Mouse (Mus musculus): Measurements from ENCODE around the gene Srgap3. TPM values are rescaled to one million over a fixed set of nuclear protein-coding genes. Genes with fewer than 3 reads are reported as not detected.
"Not testable (repeated sequence)": the region's sequence is repeated elsewhere in the genome, so short reads cannot be mapped to it uniquely, and the experiment has no call there.

The Srgap3 gene
- polyA plus RNA-seq, 1 experiment from 2014 or later: 6.1 TPM

DNA sequence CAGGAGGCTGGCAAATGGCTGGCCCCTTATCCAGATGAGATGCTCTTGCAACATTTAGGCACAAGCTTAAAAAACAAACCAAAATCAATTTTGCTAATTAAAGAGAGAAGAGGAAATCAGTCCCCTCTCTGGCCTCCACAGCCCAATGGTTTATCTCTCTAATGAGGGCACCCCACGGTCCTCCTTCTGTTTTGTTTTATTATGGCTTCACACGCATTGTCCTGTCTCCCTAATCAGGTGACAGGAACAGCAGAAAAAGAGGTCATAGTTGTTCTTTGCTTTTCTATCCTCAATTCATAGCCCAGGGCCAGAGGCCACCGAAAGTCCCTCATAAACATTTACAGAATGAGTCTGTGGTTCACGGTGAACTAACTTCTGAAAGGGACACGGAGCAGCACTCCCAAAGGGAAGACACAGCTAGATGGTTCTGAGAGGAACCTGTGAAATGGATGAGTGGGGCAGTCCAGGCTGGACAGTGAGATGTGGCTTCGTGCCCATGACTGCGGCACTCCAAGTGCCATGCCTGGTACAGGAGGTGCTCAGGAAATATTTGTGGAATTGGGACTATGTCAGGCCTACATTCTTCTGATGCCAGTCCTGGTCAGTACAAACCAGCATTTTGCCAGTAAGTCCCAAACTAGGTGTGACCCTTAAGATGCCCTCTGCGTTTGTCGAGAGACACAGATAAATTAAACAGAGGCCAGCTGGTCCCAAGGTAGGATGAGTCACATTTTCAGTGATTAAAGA lies 73.8 kb downstream of the Srgap3 start:
- Histone ChIP-seq H3K27me3 (no peaks in the 10 kb centered on the region), H3K36me3 (no peaks in the 10 kb centered on the region), H3K9ac (no peak overlapping the region), H3K9me3 (replicated peaks) (no peaks in the 10 kb centered on the region), H3K27ac (replicated peaks) (no peak overlapping the region), H3K4me2 (replicated peaks) (no peak overlapping the region), H3K4me3 (replicated peaks) (no peak overlapping the region), H3K4me1 (no peaks in the 10 kb centered on the region)
- WGBS: 86% methylated on average over 9 of the region's 9 CpGs
- ATAC-seq (ENCODE audit: insufficient number of reproducible peaks, low FRiP score, low TSS enrichment, low read depth): no peak

DNA sequence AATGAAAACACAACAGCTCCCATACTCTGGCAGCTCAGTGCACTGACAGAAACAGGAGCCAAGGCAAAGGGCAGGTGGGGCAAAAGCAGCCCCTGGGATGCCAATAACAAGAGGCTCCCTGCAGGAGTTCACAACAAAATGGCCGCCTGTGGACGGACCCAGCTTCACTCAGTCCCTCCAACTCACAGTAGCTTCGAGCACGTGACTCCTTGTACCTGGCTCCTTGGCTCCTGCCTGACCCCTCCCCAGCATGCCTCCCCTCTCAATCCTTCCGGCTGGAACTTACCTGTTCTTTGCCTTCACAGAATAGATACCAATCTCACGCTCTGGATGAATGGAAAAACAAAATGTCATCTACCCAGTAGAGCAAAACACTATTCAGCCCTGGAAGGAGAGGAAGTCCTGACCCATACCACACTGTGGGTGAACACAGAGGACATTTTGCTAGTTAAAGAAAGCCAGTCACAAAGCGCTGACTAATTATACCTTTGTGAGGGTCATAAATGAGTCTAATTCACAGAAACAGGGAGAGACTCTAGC lies 75.8 kb downstream of the Srgap3 start:
- Histone ChIP-seq H3K9ac (no peak overlapping the region), H3K4me2 (replicated peaks) (no peak overlapping the region), H3K27me3 (no peaks in the 10 kb centered on the region), H3K36me3 (no peaks in the 10 kb centered on the region), H3K9me3 (replicated peaks) (no peaks in the 10 kb centered on the region), H3K4me1 (no peaks in the 10 kb centered on the region), H3K27ac (replicated peaks) (no peak overlapping the region), H3K4me3 (replicated peaks) (no peak overlapping the region)
- WGBS: 82% methylated on average over 7 of the region's 7 CpGs
- ATAC-seq (ENCODE audit: insufficient number of reproducible peaks, low FRiP score, low TSS enrichment, low read depth): no peak

GRCm38 (mm10) chr6:112868197-112868957 lies 78.7 kb downstream of the Srgap3 start:
- no peaks in the 10 kb centered on the region for H3K36me3 ChIP-seq
- H3K27me3 ChIP-seq: no peaks in the 10 kb centered on the region
- no peak overlapping the region for H3K9ac ChIP-seq
- no peak overlapping the region for H3K4me2 ChIP-seq (replicated peaks)
- no peak overlapping the region for H3K4me3 ChIP-seq (replicated peaks)
- WGBS: 81% methylated on average over 9 of the region's 9 CpGs
- no peak overlapping the region for H3K27ac ChIP-seq (replicated peaks)
- no peak for ATAC-seq (ENCODE audit: insufficient number of reproducible peaks, low FRiP score, low TSS enrichment, low read depth)
- H3K4me1 ChIP-seq: peaks cover 14% of the 10 kb centered on the region
- no peaks in the 10 kb centered on the region for H3K9me3 ChIP-seq (replicated peaks)

DNA sequence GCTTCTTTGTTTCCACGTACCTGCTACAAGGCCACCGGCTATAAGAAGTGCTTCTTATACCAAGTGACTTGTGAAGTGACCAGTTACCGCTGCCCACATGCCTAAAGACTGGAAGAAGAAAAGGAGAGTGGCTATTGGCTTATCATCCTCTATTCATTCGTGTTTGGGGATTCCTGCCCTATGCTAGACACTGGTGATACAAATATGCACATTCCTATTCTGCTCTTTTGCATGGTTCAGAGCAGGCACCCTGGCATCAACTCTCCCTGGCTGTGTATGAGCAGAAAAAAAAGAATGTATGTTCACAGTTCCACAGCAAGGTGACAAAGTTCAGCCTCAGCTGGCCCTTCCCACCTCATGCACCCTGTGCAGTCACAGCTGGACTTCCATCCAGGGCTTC lies 81.0 kb downstream of the Srgap3 start:
- Histone ChIP-seq H3K27me3 (no peaks in the 10 kb centered on the region), H3K9ac (no peak overlapping the region), H3K4me1 (peaks cover 14% of the 10 kb centered on the region), H3K36me3 (no peaks in the 10 kb centered on the region), H3K27ac (replicated peaks) (no peak overlapping the region), H3K4me2 (replicated peaks) (no peak overlapping the region), H3K4me3 (replicated peaks) (no peak overlapping the region), H3K9me3 (replicated peaks) (no peaks in the 10 kb centered on the region)
- 89% methylated on average over 4 of the region's 4 CpGs for WGBS
- ATAC-seq (ENCODE audit: insufficient number of reproducible peaks, low FRiP score, low TSS enrichment, low read depth): no peak

- peaks cover 14% of the 10 kb centered on the region for H3K4me1 ChIP-seq
- no peaks in the 10 kb centered on the region for H3K9me3 ChIP-seq (replicated peaks)
- no peaks in the 10 kb centered on the region for H3K36me3 ChIP-seq
- no peaks in the 10 kb centered on the region for H3K27me3 ChIP-seq
- H3K27ac ChIP-seq (replicated peaks): 0 out of 2 replicates have a peak overlapping the region, but pooled peaks have one; percentile 17
- H3K4me3 ChIP-seq (replicated peaks): no peak overlapping the region
- ATAC-seq (ENCODE audit: insufficient number of reproducible peaks, low FRiP score, low TSS enrichment, low read depth): 0 out of 2 replicates have a peak, but pooled peaks have one; percentile 19
- no peak overlapping the region for H3K9ac ChIP-seq
- H3K4me2 ChIP-seq (replicated peaks): no peak overlapping the region
- 28% methylated on average over 6 of the region's 6 CpGs for WGBS
Observed at GRCm38 (mm10) chr6:112865021-112865531, 82.0 kb downstream of the Srgap3 start.

GRCm38 (mm10) chr6:112862465-112862864 lies 84.6 kb downstream of the Srgap3 start:
- Histone ChIP-seq H3K4me1 (peaks cover 14% of the 10 kb centered on the region), H3K9ac (no peak overlapping the region), H3K27me3 (no peaks in the 10 kb centered on the region), H3K9me3 (replicated peaks) (no peaks in the 10 kb centered on the region), H3K36me3 (no peaks in the 10 kb centered on the region), H3K27ac (replicated peaks) (no peak overlapping the region), H3K4me2 (replicated peaks) (no peak overlapping the region), H3K4me3 (replicated peaks) (no peak overlapping the region)
- WGBS: 74% methylated on average over 7 of the region's 7 CpGs
- no peak for ATAC-seq (ENCODE audit: insufficient number of reproducible peaks, low FRiP score, low TSS enrichment, low read depth)

GRCm38 (mm10) chr6:112861351-112862297 lies 85.4 kb downstream of the Srgap3 start:
- H3K4me2 ChIP-seq (replicated peaks): no peak overlapping the region
- no peak overlapping the region for H3K9ac ChIP-seq
- H3K4me3 ChIP-seq (replicated peaks): no peak overlapping the region
- no peak overlapping the region for H3K27ac ChIP-seq (replicated peaks)
- no peaks in the 10 kb centered on the region for H3K27me3 ChIP-seq
- 76% methylated on average over 11 of the region's 11 CpGs for WGBS
- peak; percentile 29; the same call in 1 of the 2 replicates for ATAC-seq (ENCODE audit: insufficient number of reproducible peaks, low FRiP score, low TSS enrichment, low read depth)
- no peaks in the 10 kb centered on the region for H3K36me3 ChIP-seq
- peaks cover 14% of the 10 kb centered on the region for H3K4me1 ChIP-seq
- H3K9me3 ChIP-seq (replicated peaks): no peaks in the 10 kb centered on the region

- H3K9me3 ChIP-seq (replicated peaks); H3K27me3 ChIP-seq; H3K4me3 ChIP-seq (replicated peaks); H3K4me1 ChIP-seq; H3K36me3 ChIP-seq; H3K9ac ChIP-seq; H3K27ac ChIP-seq (replicated peaks); H3K4me2 ChIP-seq (replicated peaks); ATAC-seq (ENCODE audit: insufficient number of reproducible peaks, low FRiP score, low TSS enrichment, low read depth): not testable (repeated sequence)
- 93% methylated on average over 5 of the region's 5 CpGs for WGBS
Observed at GRCm38 (mm10) chr6:112860290-112860689, 86.8 kb downstream of the Srgap3 start.

DNA sequence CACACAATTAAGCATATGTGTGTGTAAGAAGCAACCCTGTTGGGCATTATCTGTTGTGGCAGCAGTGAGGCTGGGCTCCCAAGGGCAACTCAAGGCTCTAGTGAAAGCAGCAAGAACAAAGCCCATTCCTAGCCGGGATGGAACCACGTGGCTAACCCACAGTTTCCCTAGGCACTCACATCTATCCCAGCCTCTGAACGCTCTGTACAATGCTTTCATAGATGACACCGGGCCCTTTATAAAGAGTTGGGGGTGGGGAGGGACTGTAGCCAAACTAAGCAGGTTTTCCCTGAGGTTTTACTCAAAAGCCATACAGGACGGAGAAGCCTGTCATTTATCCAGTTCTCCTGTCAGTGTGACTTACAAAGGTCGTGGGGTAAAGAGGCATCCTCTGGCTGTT lies 90.0 kb downstream of the Srgap3 start:
- no peak overlapping the region for H3K9ac ChIP-seq
- peaks cover 8% of the 10 kb centered on the region for H3K4me1 ChIP-seq
- no peak overlapping the region for H3K4me2 ChIP-seq (replicated peaks)
- WGBS: 24% methylated on average over 6 of the region's 6 CpGs
- H3K9me3 ChIP-seq (replicated peaks): no peaks in the 10 kb centered on the region
- ATAC-seq (ENCODE audit: insufficient number of reproducible peaks, low FRiP score, low TSS enrichment, low read depth): no peak
- no peak overlapping the region for H3K4me3 ChIP-seq (replicated peaks)
- H3K27me3 ChIP-seq: no peaks in the 10 kb centered on the region
- no peak overlapping the region for H3K27ac ChIP-seq (replicated peaks)
- H3K36me3 ChIP-seq: no peaks in the 10 kb centered on the region

GRCm38 (mm10) chr6:112855183-112855582 lies 91.9 kb downstream of the Srgap3 start:
- H3K27me3 ChIP-seq: no peaks in the 10 kb centered on the region
- no peaks in the 10 kb centered on the region for H3K9me3 ChIP-seq (replicated peaks)
- ATAC-seq (ENCODE audit: insufficient number of reproducible peaks, low FRiP score, low TSS enrichment, low read depth): no peak
- H3K4me1 ChIP-seq: peaks cover 8% of the 10 kb centered on the region
- no peak overlapping the region for H3K9ac ChIP-seq
- 85% methylated on average over 6 of the region's 6 CpGs for WGBS
- no peaks in the 10 kb centered on the region for H3K36me3 ChIP-seq
- no peak overlapping the region for H3K27ac ChIP-seq (replicated peaks)
- no peak overlapping the region for H3K4me3 ChIP-seq (replicated peaks)
- H3K4me2 ChIP-seq (replicated peaks): no peak overlapping the region

All from embryonic facial prominence, embryonic 15.5 days (tissue).